Mouse (Mus musculus) limb, embryonic 14.5 days (tissue): Measurements from ENCODE around the gene Cox14. TPM values are rescaled to one million over a fixed set of nuclear protein-coding genes. Genes with fewer than 3 reads are reported as not detected.

Experiments
- ATAC-seq: fragments of 200-750 bp; cut with Nextera tagmentation; 2 replicates; pipeline ENCODE4 v1.8.0; 2017; ENCODE audit warnings: low read depth, moderate number of reproducible peaks, moderate TSS enrichment; ENCODE audit not compliant: low FRiP score
- DNase-seq: peaks from one replicate; pipeline ENCODE4 v3.0.0-alpha.2; 2015; ENCODE audit warnings: low spot score
- H3K27ac ChIP-seq: fragments of 300-500 bp; sonication (generic); replicated peaks from 2 replicates; pipeline ENCODE4 v1.5.1; 2014; ENCODE audit warnings: low read depth, mild to moderate bottlenecking, low read length, moderate library complexity, mixed read lengths
- H3K27me3 ChIP-seq: fragments of 300-500 bp; sonication (generic); 2 replicates; pipeline ENCODE4 v1.6.1; 2014; ENCODE audit warnings: low read length, mixed read lengths; ENCODE audit not compliant: control insufficient read depth, insufficient read depth
- H3K36me3 ChIP-seq: fragments of 300-500 bp; sonication (generic); 2 replicates; pipeline ENCODE4 v1.6.1; 2014; ENCODE audit warnings: mild to moderate bottlenecking, low read length, moderate library complexity, mixed read lengths; ENCODE audit not compliant: control insufficient read depth, insufficient read depth
- H3K4me1 ChIP-seq: fragments of 300-500 bp; sonication (generic); 2 replicates; pipeline ENCODE4 v1.6.1; 2014; ENCODE audit warnings: antibody characterized with exemption, low read length, mixed read lengths; ENCODE audit not compliant: control insufficient read depth, insufficient read depth
- H3K4me2 ChIP-seq: fragments of 300-500 bp; sonication (generic); replicated peaks from 2 replicates; pipeline ENCODE4 v1.6.1; 2014; ENCODE audit warnings: low read depth, mild to moderate bottlenecking, low read length, moderate library complexity; ENCODE audit not compliant: severe bottlenecking
- H3K4me3 ChIP-seq: fragments of 300-500 bp; sonication (generic); replicated peaks from 2 replicates; pipeline ENCODE4 v1.5.1; 2014; ENCODE audit warnings: low read length
- H3K9ac ChIP-seq: fragments of 300-500 bp; sonication (generic); 2 replicates; pipeline ENCODE4 v1.6.1; 2014; ENCODE audit warnings: mild to moderate bottlenecking, low read depth, low read length, moderate library complexity; ENCODE audit not compliant: severe bottlenecking
- H3K9me3 ChIP-seq: fragments of 300-500 bp; sonication (generic); 2 replicates; pipeline ENCODE4 v1.6.1; 2016; ENCODE audit warnings: low read length; ENCODE audit not compliant: control insufficient read depth
- POLR2A ChIP-seq: fragments of 200-500 bp; IDR thresholded peaks from 2 replicates; pipeline ENCODE4 v1.8.0; 2012; ENCODE audit warnings: inconsistent platforms, mild to moderate bottlenecking, moderate library complexity, borderline replicate concordance; ENCODE audit not compliant: insufficient read depth, insufficient read length; ENCODE audit errors: extremely low read depth
- WGBS: fragments of 180-500 bp; shearing (Covaris S2); extraction: QIAGEN DNeasy Blood & Tissue Kit; methylation state at CpG from one replicate; pipeline ENCODE4 v1.1.7; 2014; 5-methylcytosine and 5-hydroxymethylcytosine counted together
- polyA plus RNA-seq, 2 experiments: library from polyadenylated mRNA; depleted of rRNA in 1 of 2; stranded (reverse) in 1 of 2; unstranded in 1 of 2; fragments of >200 nt; fragmentation: Nextera tagmentation in 1 of 2; extraction: Ambion mirVana in 1 of 2; gene quantifications; 2 replicates each; pipeline versions ENCODE4 v1.2.1 to v1.2.3; 2012 to 2014

Gene Cox14
- polyA plus RNA-seq, 2 experiments = 157 to 194 TPM

DNA sequence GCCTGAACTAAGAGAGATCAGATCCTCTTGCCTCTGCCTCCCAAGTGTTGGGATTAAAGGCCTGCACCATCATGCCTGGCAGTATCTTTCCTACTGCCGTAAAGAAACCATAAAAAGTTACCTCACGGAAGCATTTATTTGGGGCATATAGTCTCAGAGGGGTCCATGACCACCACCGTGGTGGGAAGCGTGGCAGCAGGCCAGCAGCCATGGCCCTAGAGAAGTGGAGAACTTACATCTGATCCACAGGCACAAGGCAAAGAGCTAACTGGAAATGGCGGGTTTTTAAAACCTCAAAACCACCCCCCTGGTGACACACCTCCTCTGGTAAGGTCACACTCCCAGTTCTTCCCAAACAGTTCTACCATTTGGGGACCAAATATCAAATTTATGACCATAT is 2.8 kb downstream of the Cox14 start:
- no peak overlapping the region for H3K27ac ChIP-seq
- no peak overlapping the region for H3K9ac ChIP-seq
- 84% methylated on average over 5 of the region's 5 CpGs for WGBS
- H3K9me3 ChIP-seq = no peaks in the 10 kb centered on the region
- H3K4me1 ChIP-seq = peaks cover 13% of the 10 kb centered on the region
- H3K27me3 ChIP-seq = no peaks in the 10 kb centered on the region
- no peak overlapping the region for H3K4me2 ChIP-seq
- ATAC-seq (no peak), DNase-seq (no peak)
- no peak for TF ChIP-seq POLR2A
- H3K4me3 ChIP-seq = no peak overlapping the region
- H3K36me3 ChIP-seq = peaks cover 31% of the 10 kb centered on the region

GRCm38 (mm10) chr15:99729056-99729783 is 3.8 kb downstream of the Cox14 start:
- ATAC-seq (no peak), DNase-seq (no peak)
- Histone ChIP-seq H3K9ac (no peak overlapping the region), H3K27ac (no peak overlapping the region), H3K4me1 (peaks cover 7% of the 10 kb centered on the region; the same call in 1 of the 2 replicates), H3K27me3 (no peaks in the 10 kb centered on the region), H3K9me3 (no peaks in the 10 kb centered on the region), H3K4me2 (no peak overlapping the region), H3K36me3 (peaks cover 34% of the 10 kb centered on the region), H3K4me3 (no peak overlapping the region)
- TF ChIP-seq POLR2A = no peak
- 96% methylated on average over 3 of the region's 4 CpGs for WGBS

GRCm38 (mm10) chr15:99731167-99731566 is 5.7 kb downstream of the Cox14 start:
- DNase-seq (no peak), ATAC-seq (no peak)
- Histone ChIP-seq H3K4me1 (no peaks in the 10 kb centered on the region), H3K4me3 (no peak overlapping the region), H3K27ac (no peak overlapping the region), H3K36me3 (peaks cover 52% of the 10 kb centered on the region), H3K27me3 (no peaks in the 10 kb centered on the region), H3K9me3 (no peaks in the 10 kb centered on the region), H3K9ac (no peak overlapping the region), H3K4me2 (no peak overlapping the region)
- no peak for TF ChIP-seq POLR2A
- WGBS = 95% methylated on average over 2 of the region's 2 CpGs

DNA sequence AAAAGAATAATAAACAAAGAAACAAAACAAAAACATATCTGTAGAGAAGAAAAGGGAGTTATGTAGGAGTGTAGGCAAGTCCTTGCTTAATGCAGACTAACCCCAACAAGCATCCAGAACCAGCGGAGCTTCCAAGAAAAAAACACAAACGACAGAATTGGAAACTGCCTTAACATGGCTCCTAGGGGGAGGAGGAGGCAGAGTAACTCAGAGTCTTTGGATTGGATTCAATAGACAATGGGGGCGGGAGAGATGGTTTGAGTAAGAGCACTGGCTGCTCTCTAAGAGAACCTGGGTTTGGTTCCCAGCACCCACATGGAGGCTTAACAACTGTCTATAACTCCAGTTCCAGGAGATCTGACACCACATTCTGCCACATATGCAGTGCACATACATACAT is 6.3 kb downstream of the Cox14 start:
- Histone ChIP-seq H3K4me3 (no peak overlapping the region), H3K36me3 (peaks cover 57% of the 10 kb centered on the region), H3K9ac (no peak overlapping the region), H3K4me2 (no peak overlapping the region), H3K27me3 (no peaks in the 10 kb centered on the region), H3K9me3 (no peaks in the 10 kb centered on the region), H3K27ac (no peak overlapping the region), H3K4me1 (no peaks in the 10 kb centered on the region)
- TF ChIP-seq POLR2A = no peak
- no peak for ATAC-seq
- DNase-seq = no peak
- WGBS = 95% methylated on average over 3 of the region's 3 CpGs

DNA sequence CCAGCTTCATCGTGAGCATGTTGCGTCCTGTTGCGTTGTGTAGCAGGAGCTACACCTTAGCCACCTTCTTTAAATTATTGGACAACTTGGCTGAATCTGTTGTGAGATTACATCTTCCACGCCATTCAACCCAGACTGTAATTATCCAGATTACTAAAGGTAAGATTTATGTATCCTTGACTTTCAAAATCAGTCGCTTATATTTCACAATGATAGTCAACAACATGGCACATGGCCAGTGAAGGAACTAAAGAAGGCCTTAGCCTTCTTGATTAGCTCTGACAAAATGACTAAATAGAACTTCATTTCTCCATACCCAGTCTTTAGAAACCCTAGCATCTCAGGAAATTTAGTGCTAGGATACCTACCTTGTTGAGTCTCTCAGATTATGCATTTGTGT is 7.8 kb downstream of the Cox14 start:
- H3K27me3 ChIP-seq = no peaks in the 10 kb centered on the region
- TF ChIP-seq POLR2A = no peak
- no peak overlapping the region for H3K27ac ChIP-seq
- H3K36me3 ChIP-seq = peaks cover 62% of the 10 kb centered on the region
- H3K9me3 ChIP-seq = no peaks in the 10 kb centered on the region
- H3K4me2 ChIP-seq = no peak overlapping the region
- no peak overlapping the region for H3K9ac ChIP-seq
- DNase-seq (no peak), ATAC-seq (no peak)
- 90% methylated on average over 5 of the region's 5 CpGs for WGBS
- no peak overlapping the region for H3K4me3 ChIP-seq
- no peaks in the 10 kb centered on the region for H3K4me1 ChIP-seq

DNA sequence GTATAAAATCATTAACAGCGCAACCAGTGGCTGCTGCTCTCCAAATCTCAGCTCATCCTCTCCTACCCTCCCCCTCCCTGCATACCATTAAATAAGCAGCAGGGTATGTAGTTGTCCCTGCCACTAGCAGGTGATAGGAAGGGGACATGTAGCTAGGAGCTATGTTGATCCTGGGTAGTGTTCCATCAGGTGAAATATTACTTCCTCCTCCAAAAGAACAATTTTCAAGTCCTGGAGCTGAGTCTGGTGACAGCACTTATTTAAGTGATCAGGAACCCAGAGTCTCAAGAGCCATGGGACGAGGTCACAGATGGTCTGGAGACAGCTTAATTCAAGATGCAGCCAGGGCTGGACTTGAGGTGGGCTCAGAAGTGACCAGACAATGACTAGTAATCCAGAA is 10.2 kb downstream of the Cox14 start:
- Histone ChIP-seq H3K27ac (no peak overlapping the region), H3K9ac (no peak overlapping the region), H3K9me3 (no peaks in the 10 kb centered on the region), H3K36me3 (peaks cover 69% of the 10 kb centered on the region), H3K4me2 (no peak overlapping the region), H3K4me1 (no peaks in the 10 kb centered on the region), H3K27me3 (no peaks in the 10 kb centered on the region), H3K4me3 (no peak overlapping the region)
- ATAC-seq (no peak), DNase-seq (no peak)
- no peak for TF ChIP-seq POLR2A
- 87% methylated on average over 2 of the region's 2 CpGs for WGBS
